Mouse (Mus musculus) colon, adult 2 months (tissue): ENCODE data around the gene Sphk2. TPM values are rescaled to one million over a fixed set of nuclear protein-coding genes. Genes with fewer than 3 reads are reported as not detected.

Source experiments
- polyA plus RNA-seq: library from polyadenylated mRNA; depleted of rRNA; stranded (reverse); fragments of >200 nt; gene quantifications from 2 replicates; pipeline ENCODE4 v1.2.3, GENCODE M21; 2012; rRNA removed

The Sphk2 gene
- 113 and 134 TPM in 2 replicates for polyA plus RNA-seq

DNA sequence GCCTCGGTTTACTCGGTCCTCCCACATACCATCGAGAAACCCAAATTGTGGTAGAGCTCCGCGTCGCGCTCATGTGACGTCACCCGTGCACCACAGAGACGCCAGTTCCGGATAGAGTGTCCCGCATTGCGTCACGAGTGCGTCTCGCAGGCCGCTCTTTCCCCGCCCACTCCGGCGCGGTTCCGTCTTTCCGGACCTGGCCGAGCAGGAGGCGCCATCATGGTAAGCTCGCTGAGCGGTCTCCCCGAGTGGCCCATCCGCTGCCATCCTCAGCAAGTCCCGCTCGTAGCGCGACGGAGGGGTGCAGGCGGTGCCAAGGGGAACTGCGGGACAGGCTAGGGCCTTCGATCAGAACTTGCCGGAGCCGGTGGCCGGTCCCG is at the start of gene Sphk2:
Gene Sphk2 (minus strand): TSS at position 85 of the 380 bp plus-strand sequence.

DNA sequence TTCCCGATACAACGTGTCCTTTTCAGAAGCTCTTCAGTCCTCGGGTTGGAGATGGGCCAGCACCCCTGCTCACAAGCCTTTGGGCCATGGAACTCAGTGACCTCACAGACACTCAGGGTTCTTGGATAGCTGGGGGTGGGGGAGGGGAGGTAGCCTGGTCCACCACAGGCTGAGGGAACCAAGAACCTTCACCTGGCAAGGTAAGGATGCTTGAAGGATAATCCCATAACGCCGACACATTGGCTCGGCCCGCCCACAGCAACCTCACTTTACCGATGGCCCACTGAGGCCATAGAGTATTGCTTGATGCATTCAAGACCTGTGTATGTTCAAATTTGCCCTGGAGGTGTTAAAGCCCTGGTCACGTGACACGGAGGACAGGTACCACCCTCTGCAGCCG is 7.9 kb upstream of the Sphk2 start, which contains the start of gene Spaca4:
Gene Spaca4 (minus strand): TSS at position 101 of the 400 bp plus-strand sequence.

DNA sequence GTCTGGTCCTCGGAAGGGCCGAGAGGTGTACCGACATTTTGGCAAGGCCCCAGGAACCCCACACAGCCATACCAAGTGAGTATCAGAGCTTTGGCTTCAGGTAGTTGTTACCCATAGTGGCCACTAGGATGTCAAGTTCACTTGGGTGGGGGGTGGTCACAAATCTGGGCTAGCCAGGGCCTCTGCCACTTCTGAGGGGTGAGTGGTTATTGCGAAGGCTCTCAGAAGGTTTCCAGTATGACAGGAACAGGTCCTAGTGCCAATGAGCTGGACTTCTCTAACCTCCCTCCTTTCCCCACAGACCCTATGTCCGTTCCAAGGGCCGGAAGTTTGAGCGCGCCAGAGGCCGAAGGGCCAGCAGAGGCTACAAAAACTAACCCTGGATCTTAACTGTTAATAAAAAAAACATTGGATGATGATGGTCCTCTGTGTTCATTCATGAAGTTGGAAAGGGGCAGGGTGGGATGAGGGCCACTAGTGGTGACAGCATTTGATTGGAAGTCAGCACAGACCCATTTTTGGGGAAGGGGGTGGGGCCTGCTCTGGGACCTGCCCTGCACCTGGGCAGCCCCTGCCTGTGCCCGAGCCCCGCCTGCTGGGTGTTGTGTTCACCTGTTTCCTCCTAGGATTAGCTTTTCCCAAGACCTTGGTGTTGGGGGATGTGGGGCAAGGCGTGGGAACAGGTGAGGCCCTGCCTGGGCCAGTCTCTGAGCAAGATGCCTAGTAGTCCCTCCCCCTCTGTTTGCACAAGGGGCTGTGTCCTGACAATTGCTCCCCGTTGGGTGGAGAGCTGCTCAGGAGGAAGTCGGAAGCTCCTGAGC is 2.8 kb upstream of the Sphk2 start, which contains the start of gene Fam83e:
Gene Fam83e (plus strand): TSS at position 800 of the 821 bp plus-strand sequence.

DNA sequence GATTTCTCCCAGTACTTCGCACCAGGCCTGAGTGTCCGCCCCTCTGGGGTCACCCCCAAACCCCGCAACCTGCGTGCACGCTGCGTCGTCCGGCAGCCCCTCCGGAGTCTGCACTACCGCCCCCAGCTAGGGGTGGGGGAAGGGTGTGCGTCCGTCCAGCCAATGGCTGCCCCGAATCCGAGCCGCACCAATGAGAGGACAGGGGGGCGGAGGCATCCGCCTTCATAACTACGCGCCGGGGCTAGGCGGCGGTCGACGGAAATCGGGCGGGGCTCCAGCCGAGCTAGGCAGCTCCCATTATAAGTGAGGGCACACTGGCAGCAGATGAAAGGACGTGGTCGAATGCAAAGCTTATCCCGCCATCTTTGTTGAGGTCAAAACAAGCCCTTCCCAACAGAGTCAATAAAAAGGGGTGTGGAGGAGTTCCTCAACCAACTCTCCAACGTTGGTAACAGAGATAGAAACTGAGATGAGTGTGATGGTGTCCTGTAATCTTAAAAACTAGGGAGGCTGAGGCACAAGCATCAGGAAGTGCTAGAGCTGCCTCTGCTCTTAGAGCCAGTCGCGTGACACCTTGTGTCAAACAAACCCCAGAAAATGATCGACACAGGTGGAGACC is 2.6 kb downstream of the Sphk2 start, which contains the start of gene Rpl18:
Gene Rpl18 (plus strand): TSS at position 368 of the 619 bp plus-strand sequence.

DNA sequence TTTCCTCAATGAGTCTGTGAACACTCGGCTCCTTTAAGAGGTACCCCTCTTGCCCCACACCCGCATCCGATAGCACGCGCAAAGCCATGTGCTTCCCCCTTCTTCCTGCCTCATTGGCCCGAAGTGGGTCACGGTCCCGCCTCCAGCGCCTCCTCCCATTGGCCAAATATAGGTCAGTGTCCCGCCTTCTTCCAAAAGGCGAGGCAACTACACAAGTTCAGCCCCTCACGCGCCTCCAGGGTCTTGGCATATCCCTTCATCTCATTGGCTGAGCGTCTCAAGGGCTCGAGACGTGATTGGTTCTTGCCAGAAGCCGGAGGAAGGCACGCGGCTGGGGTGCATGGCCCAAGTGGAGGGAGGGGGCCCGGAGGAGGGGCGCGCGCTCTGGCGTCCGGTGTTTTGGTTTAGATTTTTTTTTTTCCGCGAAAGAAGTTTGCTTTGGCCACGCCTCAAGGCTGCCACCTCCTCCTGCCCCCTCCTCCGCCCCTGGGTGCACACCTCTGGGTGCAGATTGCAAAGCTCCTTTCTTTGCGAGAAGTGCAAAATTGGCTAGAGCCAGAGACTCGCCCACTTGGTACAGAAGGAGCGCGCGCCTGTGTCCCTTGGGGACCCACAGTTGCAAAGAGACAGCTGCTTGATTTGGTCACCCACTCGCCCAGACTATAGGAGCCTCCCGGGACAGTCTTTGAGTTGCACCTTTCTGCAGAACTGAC is 12.9 kb downstream of the Sphk2 start, which contains the start of gene Dbp:
Gene Dbp (plus strand): TSS at position 359 of the 713 bp plus-strand sequence.

DNA sequence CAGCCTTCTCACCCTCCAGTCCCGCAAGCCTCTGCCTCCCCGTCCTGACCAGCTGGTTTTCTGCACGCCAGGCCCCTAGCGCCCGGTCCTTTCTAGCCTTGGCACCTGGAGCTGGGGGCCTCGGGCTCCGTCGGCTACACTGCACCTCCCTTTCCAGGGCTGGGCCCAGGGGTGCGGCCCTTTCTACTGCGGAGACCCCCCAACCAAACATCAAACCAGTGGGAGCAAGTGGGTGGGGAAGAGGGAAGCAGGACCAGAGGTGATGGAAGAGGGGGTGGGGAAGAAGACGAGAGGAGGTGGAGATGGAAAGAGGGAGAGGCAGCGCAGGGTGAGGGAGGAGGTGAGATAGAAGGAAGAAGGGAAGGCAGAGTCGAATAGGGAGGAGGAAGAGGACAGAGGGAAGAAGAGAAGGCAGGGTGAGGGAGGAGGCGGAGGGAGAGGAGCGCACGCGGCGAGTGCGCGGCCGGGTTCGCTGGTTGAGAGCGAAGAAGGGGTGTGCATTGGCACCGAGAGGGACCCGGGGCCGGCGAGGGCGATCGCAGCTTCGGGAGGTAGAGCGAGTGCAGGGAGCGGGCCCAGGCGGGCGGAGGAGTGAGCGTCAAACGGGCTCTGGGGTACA is 18.2 kb downstream of the Sphk2 start, which contains the start of gene Car11:
Gene Car11 (plus strand): TSS at position 321 of the 619 bp plus-strand sequence.

DNA sequence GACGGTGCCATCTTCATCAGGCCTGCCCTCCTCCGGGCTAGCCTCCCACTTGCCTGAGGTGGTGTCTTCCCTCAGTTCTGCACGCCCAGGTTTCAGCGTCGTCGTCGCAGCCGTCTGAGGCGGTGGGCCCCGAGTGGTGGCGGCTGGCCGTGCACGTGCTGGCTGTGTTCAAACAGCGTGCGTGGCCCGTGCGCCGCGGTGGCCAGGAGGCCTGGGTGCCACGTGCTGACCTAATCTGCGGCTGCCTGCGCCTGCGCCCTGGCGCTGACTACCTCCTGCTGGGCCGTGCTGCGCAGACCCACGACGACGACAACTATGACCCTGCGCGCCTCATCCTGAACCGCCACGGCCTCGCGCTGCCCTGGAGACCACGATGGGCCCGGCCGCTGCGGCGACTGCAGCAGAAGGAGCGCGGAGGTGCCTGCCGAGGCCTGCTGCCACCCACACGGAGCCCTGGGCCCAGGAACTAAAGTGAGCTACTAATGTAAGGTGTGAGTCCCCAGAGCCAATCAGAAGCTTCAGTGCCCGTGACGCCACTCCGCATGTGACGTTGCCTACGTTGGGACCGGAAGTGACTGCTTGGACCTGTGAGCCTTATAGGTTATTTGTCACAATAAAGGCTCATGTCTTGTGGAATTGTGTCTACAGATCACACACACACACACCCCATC is 23.7 kb downstream of the Sphk2 start, which contains the start of gene Sec1:
Gene Sec1 (minus strand): TSS at position 482 of the 671 bp plus-strand sequence.

DNA sequence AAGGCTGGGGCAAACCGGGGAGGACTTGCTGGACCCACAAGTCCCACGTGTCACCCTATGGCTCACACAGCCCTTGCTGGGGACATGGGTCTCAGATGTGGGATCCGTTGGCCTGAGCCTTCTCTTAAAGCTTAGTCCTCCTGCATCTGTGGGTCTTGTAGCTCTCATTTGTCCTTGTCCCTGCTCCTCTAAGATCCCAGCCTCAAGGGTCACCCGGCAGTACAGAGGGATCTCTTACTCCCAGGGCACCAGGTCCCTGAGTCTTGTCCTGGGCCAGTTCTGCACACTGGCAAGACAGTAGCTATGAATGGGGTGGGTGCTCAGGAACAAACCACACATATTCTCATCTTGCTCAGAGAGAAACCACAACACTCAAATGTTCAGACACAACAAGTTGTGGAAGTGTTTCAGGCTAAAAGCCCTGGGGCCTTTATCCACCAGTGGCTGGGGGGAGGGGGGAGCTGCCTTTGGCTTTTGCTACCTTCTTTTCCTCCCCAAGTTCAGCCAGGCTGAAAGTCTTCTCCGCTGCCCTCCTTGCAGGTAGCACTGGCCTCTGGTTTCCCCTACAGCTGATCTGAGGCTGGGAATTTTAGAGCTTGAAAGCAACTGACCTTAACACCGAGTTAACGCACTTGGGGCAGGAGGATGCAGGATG is 34.3 kb downstream of the Sphk2 start, which contains the start of gene Ntn5:
Gene Ntn5 (plus strand): TSS at position 627 of the 655 bp plus-strand sequence.

DNA sequence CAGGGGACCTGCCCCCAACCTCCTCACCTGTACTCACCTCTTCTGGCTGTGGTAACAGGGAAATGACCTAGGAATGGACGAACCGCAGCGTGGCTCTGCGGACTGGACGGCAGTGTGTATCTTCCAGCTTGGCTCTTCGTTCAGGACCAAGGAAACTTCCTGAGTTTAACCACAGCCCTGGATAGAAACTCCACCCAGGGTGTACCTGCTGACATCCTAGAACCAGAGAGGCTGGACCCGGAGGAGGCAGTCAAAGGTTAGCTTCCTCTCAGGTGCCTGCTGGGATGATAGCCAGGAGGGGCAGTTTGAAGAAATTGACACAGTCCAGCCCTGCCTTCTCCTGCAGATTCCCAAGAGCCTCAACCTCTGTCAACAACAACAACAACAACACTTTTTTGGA is 51.6 kb downstream of the Sphk2 start, which contains the start of gene Fut2:
Gene Fut2 (minus strand): TSS at position 234 of the 400 bp plus-strand sequence.

Other genes starting within 250 kb of the Sphk2 start
- 0.12 and 0.19 TPM in 2 replicates for gene Tulp2, start 236.1 kb downstream of the Sphk2 start, polyA plus RNA-seq
- 0.57 TPM in 1 of 2 replicates, not detected in the other for gene Gm45808, start 231.2 kb downstream of the Sphk2 start, polyA plus RNA-seq
- gene Dhdh, start 229.2 kb downstream of the Sphk2 start, polyA plus RNA-seq: 0.93 and 0.98 TPM in 2 replicates
- 833 and 896 TPM in 2 replicates for gene Nucb1, start 207.6 kb downstream of the Sphk2 start, polyA plus RNA-seq
- 27.9 and 31.0 TPM in 2 replicates for gene Ppp1r15a, start 191.7 kb downstream of the Sphk2 start, polyA plus RNA-seq
- 9.0 and 9.3 TPM in 2 replicates for gene Plekha4, start 191.7 kb downstream of the Sphk2 start, polyA plus RNA-seq
- 4.5 and 7.4 TPM in 2 replicates for gene Hsd17b14, start 163.1 kb downstream of the Sphk2 start, polyA plus RNA-seq
- 55.8 and 58.0 TPM in 2 replicates for gene Bcat2, start 147.8 kb downstream of the Sphk2 start, polyA plus RNA-seq
- 0.16 and 0.57 TPM in 2 replicates for gene Fgf21, start 102.5 kb downstream of the Sphk2 start, polyA plus RNA-seq
- gene Fut1, start 100.7 kb downstream of the Sphk2 start, polyA plus RNA-seq: 1.8 and 2.4 TPM in 2 replicates
- 0.23 and 0.32 TPM in 2 replicates for gene Izumo1, start 96.2 kb downstream of the Sphk2 start, polyA plus RNA-seq
- 8.1 and 12.7 TPM in 2 replicates for gene Rasip1, start 90.5 kb downstream of the Sphk2 start, polyA plus RNA-seq
- 1.3 and 2.5 TPM in 2 replicates for gene Mamstr, start 78.0 kb downstream of the Sphk2 start, polyA plus RNA-seq
- gene Fut2, start 51.6 kb downstream of the Sphk2 start, polyA plus RNA-seq: 145 and 187 TPM in 2 replicates
- gene Ntn5, start 34.0 kb downstream of the Sphk2 start, polyA plus RNA-seq: 5.1 and 17.7 TPM in 2 replicates
- 0.63 and 0.67 TPM in 2 replicates for gene Sec1, start 23.6 kb downstream of the Sphk2 start, polyA plus RNA-seq
- 9.5 and 19.2 TPM in 2 replicates for gene Car11, start 18.2 kb downstream of the Sphk2 start, polyA plus RNA-seq
- gene Dbp, start 12.9 kb downstream of the Sphk2 start, polyA plus RNA-seq: 29.4 and 35.9 TPM in 2 replicates
- gene Rpl18, start 2.5 kb downstream of the Sphk2 start, polyA plus RNA-seq: 2,262 and 2,660 TPM in 2 replicates
- gene Fam83e, start 3.2 kb upstream of the Sphk2 start, polyA plus RNA-seq: 572 and 657 TPM in 2 replicates
- gene Spaca4, start 7.8 kb upstream of the Sphk2 start, polyA plus RNA-seq: 0.24 and 0.36 TPM in 2 replicates
- gene Lmtk3, start 65.7 kb upstream of the Sphk2 start, polyA plus RNA-seq: 5.0 and 6.1 TPM in 2 replicates
- gene Sult2b1, start 66.7 kb upstream of the Sphk2 start, polyA plus RNA-seq: 36.4 and 39.2 TPM in 2 replicates
- gene Cyth2, start 96.6 kb upstream of the Sphk2 start, polyA plus RNA-seq: 58.1 and 61.0 TPM in 2 replicates
- gene Kcnj14, start 106.8 kb upstream of the Sphk2 start, polyA plus RNA-seq: 0.20 and 0.43 TPM in 2 replicates
- gene Grwd1, start 112.9 kb upstream of the Sphk2 start, polyA plus RNA-seq: 10.6 and 12.5 TPM in 2 replicates
- 211 and 311 TPM in 2 replicates for gene Kdelr1, start 154.8 kb upstream of the Sphk2 start, polyA plus RNA-seq
- gene Grin2d, start 160.4 kb upstream of the Sphk2 start, polyA plus RNA-seq: 5.3 and 8.1 TPM in 2 replicates
- 0.30 and 0.32 TPM in 2 replicates for gene Syngr4, start 178.7 kb upstream of the Sphk2 start, polyA plus RNA-seq
- gene Tmem143, start 178.9 kb upstream of the Sphk2 start, polyA plus RNA-seq: 53.2 and 56.2 TPM in 2 replicates
- 123 and 152 TPM in 2 replicates for gene Emp3, start 203.4 kb upstream of the Sphk2 start, polyA plus RNA-seq
- gene Ccdc114, start 206.1 kb upstream of the Sphk2 start, polyA plus RNA-seq: 5.0 and 8.4 TPM in 2 replicates